Mouse (Mus musculus) forebrain, embryonic 11.5 days (tissue): ENCODE results near the gene Ptpn20. TPM values are rescaled to one million over a fixed set of nuclear protein-coding genes. Genes with fewer than 3 reads are reported as not detected.

Experiments
- ATAC-seq: fragments of 200-750 bp; cut with Nextera tagmentation; replicated peaks from 2 replicates; pipeline ENCODE4 v1.8.0; 2017; ENCODE audit warnings: moderate TSS enrichment; ENCODE audit not compliant: low FRiP score
- DNase-seq: peaks from one replicate; pipeline ENCODE4 v3.0.0-alpha.2; 2017; ENCODE audit warnings: low spot score
- H3K27ac ChIP-seq: fragments of 300-500 bp; sonication (generic); 2 replicates; pipeline ENCODE4 v1.5.1; 2014; ENCODE audit warnings: low read depth, low read length
- H3K27me3 ChIP-seq: fragments of 300-500 bp; sonication (generic); 2 replicates; pipeline ENCODE4 v1.6.1; 2014; ENCODE audit warnings: mild to moderate bottlenecking, low read length, mixed read lengths; ENCODE audit not compliant: control insufficient read depth, insufficient read depth
- H3K36me3 ChIP-seq: fragments of 300-500 bp; sonication (generic); 2 replicates; pipeline ENCODE4 v1.6.1; 2014; ENCODE audit warnings: mild to moderate bottlenecking, low read length, moderate library complexity, mixed read lengths; ENCODE audit not compliant: control insufficient read depth, insufficient read depth
- H3K4me1 ChIP-seq: fragments of 300-500 bp; sonication (generic); replicated peaks from 2 replicates; pipeline ENCODE4 v1.6.1; 2014; ENCODE audit warnings: low read length, mixed read lengths; ENCODE audit not compliant: control insufficient read depth, insufficient read depth
- H3K4me2 ChIP-seq: fragments of 300-500 bp; sonication (generic); 2 replicates; pipeline ENCODE4 v1.6.1; 2014; ENCODE audit warnings: low read depth, mild to moderate bottlenecking, low read length, moderate library complexity, mixed read lengths; ENCODE audit not compliant: severe bottlenecking
- H3K4me3 ChIP-seq: fragments of 300-500 bp; sonication (generic); 2 replicates; pipeline ENCODE4 v1.5.1; 2014; ENCODE audit warnings: low read depth, low read length
- H3K9ac ChIP-seq: fragments of 300-500 bp; sonication (generic); 2 replicates; pipeline ENCODE4 v1.6.1; 2014; ENCODE audit warnings: low read length
- H3K9me3 ChIP-seq: fragments of 300-500 bp; sonication (generic); 2 replicates; pipeline ENCODE4 v1.6.1; 2016; ENCODE audit warnings: low read length, mixed read lengths; ENCODE audit not compliant: control insufficient read depth
- WGBS: fragments of 180-500 bp; shearing (Covaris S2); extraction: QIAGEN DNeasy Blood & Tissue Kit; methylation state at CpG from one replicate; pipeline ENCODE4 v1.1.7; 2014; 5-methylcytosine and 5-hydroxymethylcytosine counted together
- polyA plus RNA-seq: library from polyadenylated mRNA; unstranded; fragments of >200 nt; fragmentation: Nextera tagmentation; extraction: Ambion mirVana; gene quantifications from 2 replicates; pipeline ENCODE4 v1.2.1, GENCODE M21; 2014

Gene Ptpn20
- polyA plus RNA-seq, 1 experiment from 2014 or later, result 0.19 TPM

GRCm38 (mm10) chr14:33658331-33658730 lies 69.3 kb downstream of the Ptpn20 start:
- no peak overlapping the region for H3K4me2 ChIP-seq
- no peaks in the 10 kb centered on the region for H3K4me1 ChIP-seq
- 69% methylated on average over 2 of the region's 2 CpGs for WGBS

GRCm38 (mm10) chr14:33662080-33662479 lies 73.1 kb downstream of the Ptpn20 start:
- DNase-seq (no peak), ATAC-seq (no peak)
- no peaks in the 10 kb centered on the region for H3K27me3 ChIP-seq
- H3K4me3 ChIP-seq, result no peak overlapping the region
- 81% methylated on average over 9 of the region's 9 CpGs for WGBS
- H3K9ac ChIP-seq, result no peak overlapping the region
- no peak overlapping the region for H3K27ac ChIP-seq
- H3K9me3 ChIP-seq, result no peaks in the 10 kb centered on the region
- H3K4me2 ChIP-seq, result no peak overlapping the region
- no peaks in the 10 kb centered on the region for H3K36me3 ChIP-seq
- no peaks in the 10 kb centered on the region for H3K4me1 ChIP-seq

More at GRCm38 (mm10) chr14:33658331-33658730, 69.3 kb downstream of the Ptpn20 start:
- H3K27me3 ChIP-seq, result no peaks in the 10 kb centered on the region
- DNase-seq (no peak), ATAC-seq (no peak)
- H3K27ac ChIP-seq, result no peak overlapping the region
- H3K4me3 ChIP-seq, result no peak overlapping the region
- H3K36me3 ChIP-seq, result no peaks in the 10 kb centered on the region
- no peak overlapping the region for H3K9ac ChIP-seq
- no peaks in the 10 kb centered on the region for H3K9me3 ChIP-seq

- no peaks in the 10 kb centered on the region for H3K36me3 ChIP-seq
- DNase-seq (no peak), ATAC-seq (no peak)
- no peaks in the 10 kb centered on the region for H3K27me3 ChIP-seq
- H3K4me1 ChIP-seq, result no peaks in the 10 kb centered on the region
- H3K4me3 ChIP-seq, result no peak overlapping the region
- H3K4me2 ChIP-seq, result no peak overlapping the region
- H3K9me3 ChIP-seq, result no peaks in the 10 kb centered on the region
- H3K27ac ChIP-seq, result no peak overlapping the region
- WGBS, result 91% methylated on average over 6 of the region's 6 CpGs
- H3K9ac ChIP-seq, result no peak overlapping the region
These were observed 77.3 kb downstream of the Ptpn20 start for GRCm38 (mm10) chr14:33666301-33666700.

GRCm38 (mm10) chr14:33669891-33670290 lies 80.9 kb downstream of the Ptpn20 start:
- Histone ChIP-seq H3K4me2 (no peak overlapping the region), H3K4me1 (no peaks in the 10 kb centered on the region), H3K9me3 (no peaks in the 10 kb centered on the region), H3K36me3 (no peaks in the 10 kb centered on the region), H3K4me3 (no peak overlapping the region), H3K27ac (no peak overlapping the region), H3K9ac (no peak overlapping the region), H3K27me3 (no peaks in the 10 kb centered on the region)
- DNase-seq (no peak), ATAC-seq (no peak)
- WGBS, result 91% methylated on average over 11 of the region's 11 CpGs

GRCm38 (mm10) chr14:33673350-33674087 lies 84.5 kb downstream of the Ptpn20 start:
- H3K4me3 ChIP-seq, result no peak overlapping the region
- no peak overlapping the region for H3K9ac ChIP-seq
- DNase-seq, result no peak
- WGBS, result 72% methylated on average over 5 of the region's 5 CpGs
- H3K27me3 ChIP-seq, result no peaks in the 10 kb centered on the region
- no peaks in the 10 kb centered on the region for H3K9me3 ChIP-seq
- no peaks in the 10 kb centered on the region for H3K4me1 ChIP-seq
- H3K27ac ChIP-seq, result no peak overlapping the region
- H3K4me2 ChIP-seq, result no peak overlapping the region
- no peak for ATAC-seq
- H3K36me3 ChIP-seq, result no peaks in the 10 kb centered on the region

GRCm38 (mm10) chr14:33677996-33678395 lies 89.0 kb downstream of the Ptpn20 start:
- H3K9me3 ChIP-seq, result no peaks in the 10 kb centered on the region
- ATAC-seq, result no peak
- 95% methylated on average over 6 of the region's 6 CpGs for WGBS

GRCm38 (mm10) chr14:33678740-33679139 lies 89.7 kb downstream of the Ptpn20 start:
- DNase-seq (no peak), ATAC-seq (no peak)
- 87% methylated on average over 3 of the region's 3 CpGs for WGBS
- no peak overlapping the region for H3K27ac ChIP-seq
- H3K4me1 ChIP-seq, result no peaks in the 10 kb centered on the region
- H3K4me2 ChIP-seq, result no peak overlapping the region
- no peak overlapping the region for H3K4me3 ChIP-seq
- H3K36me3 ChIP-seq, result no peaks in the 10 kb centered on the region
- H3K9me3 ChIP-seq, result no peaks in the 10 kb centered on the region
- no peak overlapping the region for H3K9ac ChIP-seq
- no peaks in the 10 kb centered on the region for H3K27me3 ChIP-seq

More at GRCm38 (mm10) chr14:33677996-33678395, 89.0 kb downstream of the Ptpn20 start:
- Histone ChIP-seq H3K27ac (no peak overlapping the region), H3K9ac (no peak overlapping the region), H3K36me3 (no peaks in the 10 kb centered on the region), H3K4me1 (no peaks in the 10 kb centered on the region), H3K27me3 (no peaks in the 10 kb centered on the region), H3K4me3 (no peak overlapping the region), H3K4me2 (no peak overlapping the region)
- no peak for DNase-seq

- H3K4me1 ChIP-seq, result no peaks in the 10 kb centered on the region
- DNase-seq (no peak), ATAC-seq (no peak)
- H3K4me3 ChIP-seq, result no peak overlapping the region
- H3K36me3 ChIP-seq, result no peaks in the 10 kb centered on the region
- no peak overlapping the region for H3K4me2 ChIP-seq
- H3K9ac ChIP-seq, result no peak overlapping the region
- H3K9me3 ChIP-seq, result no peaks in the 10 kb centered on the region
- no peaks in the 10 kb centered on the region for H3K27me3 ChIP-seq
- H3K27ac ChIP-seq, result no peak overlapping the region
- 96% methylated on average over 6 of the region's 6 CpGs for WGBS
These were observed 91.6 kb downstream of the Ptpn20 start for GRCm38 (mm10) chr14:33680621-33681020.

- Histone ChIP-seq H3K36me3 (no peaks in the 10 kb centered on the region), H3K4me2 (no peak overlapping the region), H3K27me3 (no peaks in the 10 kb centered on the region), H3K9ac (no peak overlapping the region), H3K4me1 (no peaks in the 10 kb centered on the region), H3K27ac (no peak overlapping the region), H3K9me3 (no peaks in the 10 kb centered on the region), H3K4me3 (no peak overlapping the region)
- DNase-seq, result no peak
- WGBS, result 83% methylated on average over 2 of the region's 2 CpGs
- no peak for ATAC-seq
These were observed 93.8 kb downstream of the Ptpn20 start for GRCm38 (mm10) chr14:33682768-33683167.
